Mouse (Mus musculus): ENCODE data around the gene Man1a.

GRCm38 (mm10) chr10:54059679-54060249 is 16.6 kb downstream of the Man1a start:
- TF ChIP-seq TCF12 (IDR thresholded peaks at IDR 0.05; ENCODE audit: insufficient read depth, poor library complexity, severe bottlenecking) (no peak), POLR2A (IDR thresholded peaks at IDR 0.05; ENCODE audit: insufficient read length, low read depth) (no peak), MYOD1 (IDR thresholded peaks at IDR 0.05; ENCODE audit: control insufficient read depth in 1 of 3, insufficient read length in 2 of 3, low read depth in 2 of 3) (no peak), MYOG (IDR thresholded peaks at IDR 0.05; ENCODE audit: control insufficient read depth in 1 of 3, insufficient read depth in 1 of 3, insufficient read length in 2 of 3, low read depth in 2 of 3) (no peak), CEBPB (IDR thresholded peaks at IDR 0.05; ENCODE audit: insufficient read depth, poor library complexity, severe bottlenecking) (no peak), POLR2AphosphoS2 (IDR thresholded peaks at IDR 0.05; ENCODE audit: insufficient read length, low read depth) (no peak)
